Mouse (Mus musculus) liver, embryonic 11.5 days (tissue): ENCODE results near the gene Helz2. TPM values are rescaled to one million over a fixed set of nuclear protein-coding genes. Genes with fewer than 3 reads are reported as not detected.

ENCODE experiments used
- ATAC-seq: fragments of 200-750 bp; cut with Nextera tagmentation; replicated peaks from 2 replicates; pipeline ENCODE4 v1.8.0; 2017; ENCODE audit warnings: moderate number of reproducible peaks, mild to moderate bottlenecking, moderate TSS enrichment, moderate library complexity; ENCODE audit not compliant: low FRiP score
- DNase-seq: peaks from one replicate; pipeline ENCODE4 v3.0.0-alpha.2; 2017; ENCODE audit warnings: low spot score
- H3K27ac ChIP-seq: fragments of 300-500 bp; sonication (generic); 2 replicates; pipeline ENCODE4 v1.5.1; 2014; ENCODE audit warnings: mild to moderate bottlenecking, low read depth, low read length, control low read depth
- H3K27me3 ChIP-seq: fragments of 300-500 bp; sonication (generic); replicated peaks from 2 replicates; pipeline ENCODE4 v1.6.1; 2014; ENCODE audit warnings: low read length, mixed read lengths; ENCODE audit not compliant: control insufficient read depth, insufficient read depth
- H3K36me3 ChIP-seq: fragments of 300-500 bp; sonication (generic); 2 replicates; pipeline ENCODE4 v1.6.1; 2014; ENCODE audit warnings: mild to moderate bottlenecking, low read length, moderate library complexity, mixed read lengths; ENCODE audit not compliant: control insufficient read depth, insufficient read depth
- H3K4me1 ChIP-seq: fragments of 300-500 bp; sonication (generic); replicated peaks from 2 replicates; pipeline ENCODE4 v1.6.1; 2014; ENCODE audit warnings: low read length, mixed read lengths; ENCODE audit not compliant: control insufficient read depth, insufficient read depth
- H3K4me2 ChIP-seq: fragments of 300-500 bp; sonication (generic); 2 replicates; pipeline ENCODE4 v1.6.1; 2014; ENCODE audit warnings: mild to moderate bottlenecking, control low read depth, moderate library complexity
- H3K4me3 ChIP-seq: fragments of 300-500 bp; sonication (generic); 2 replicates; pipeline ENCODE4 v1.5.1; 2014; ENCODE audit warnings: low read depth, low read length, control low read depth
- H3K9ac ChIP-seq: fragments of 300-500 bp; sonication (generic); 2 replicates; pipeline ENCODE4 v1.6.1; 2014; ENCODE audit warnings: low read depth, low read length, control low read depth
- H3K9me3 ChIP-seq: fragments of 300-500 bp; sonication (generic); 2 replicates; pipeline ENCODE4 v1.6.1; 2016; ENCODE audit warnings: low read length, inconsistent platforms, mixed read lengths; ENCODE audit not compliant: control insufficient read depth
- WGBS: fragments of 180-500 bp; shearing (Covaris S2); extraction: QIAGEN DNeasy Blood & Tissue Kit; methylation state at CpG from one replicate; pipeline ENCODE4 v1.1.7; 2014; 5-methylcytosine and 5-hydroxymethylcytosine counted together
- polyA plus RNA-seq: library from polyadenylated mRNA; unstranded; fragments of >200 nt; fragmentation: Nextera tagmentation; extraction: Ambion mirVana; gene quantifications from 2 replicates; pipeline ENCODE4 v1.2.1, GENCODE M21; 2014

The Helz2 gene
- polyA plus RNA-seq, 1 experiment from 2014 or later, result 2.6 TPM

GRCm38 (mm10) chr2:181243706-181244394, 2.0 kb upstream of the Helz2 start:
- DNase-seq (no peak), ATAC-seq (peak; percentile 46; the same call in 1 of the 2 replicates)
- Histone ChIP-seq H3K4me1 (peaks cover 9% of the 10 kb centered on the region), H3K4me3 (0 out of 2 replicates have a peak overlapping the region, but pooled peaks have one; percentile 17), H3K4me2 (peak overlapping the region; percentile 43), H3K27me3 (no peaks in the 10 kb centered on the region), H3K9me3 (no peaks in the 10 kb centered on the region), H3K36me3 (no peaks in the 10 kb centered on the region), H3K27ac (0 out of 2 replicates have a peak overlapping the region, but pooled peaks have one; percentile 25), H3K9ac (no peak overlapping the region; the same call in 1 of the 2 replicates)
- 21% methylated on average over 11 of the region's 11 CpGs for WGBS

GRCm38 (mm10) chr2:181242314-181242665, 463 bp upstream of the Helz2 start:
- Histone ChIP-seq H3K4me2 (peak overlapping the region; percentile 81), H3K4me1 (peaks cover 9% of the 10 kb centered on the region), H3K36me3 (no peaks in the 10 kb centered on the region), H3K9ac (peak overlapping the region; percentile 80; the same call in 1 of the 2 replicates), H3K9me3 (no peaks in the 10 kb centered on the region), H3K4me3 (peak overlapping the region; percentile 69), H3K27me3 (no peaks in the 10 kb centered on the region), H3K27ac (no peak overlapping the region)
- 62% methylated on average over 3 of the region's 3 CpGs for WGBS
- DNase-seq (no peak), ATAC-seq (peak; percentile 15; the same call in 1 of the 2 replicates)

- WGBS, result 85% methylated on average over 13 of the region's 13 CpGs
- Histone ChIP-seq H3K4me2 (peak overlapping the region; percentile 81), H3K9me3 (no peaks in the 10 kb centered on the region), H3K27me3 (no peaks in the 10 kb centered on the region), H3K36me3 (no peaks in the 10 kb centered on the region), H3K4me3 (peak overlapping the region; percentile 69), H3K27ac (no peak overlapping the region), H3K9ac (no peak overlapping the region; the same call in 1 of the 2 replicates), H3K4me1 (peaks cover 9% of the 10 kb centered on the region)
- DNase-seq (no peak), ATAC-seq (no peak)
Measured at GRCm38 (mm10) chr2:181240806-181241440, 904 bp downstream of the Helz2 start.

- DNase-seq (no peak), ATAC-seq (no peak)
- Histone ChIP-seq H3K4me3 (no peak overlapping the region), H3K4me1 (peaks cover 9% of the 10 kb centered on the region), H3K36me3 (no peaks in the 10 kb centered on the region), H3K27me3 (no peaks in the 10 kb centered on the region), H3K27ac (no peak overlapping the region), H3K4me2 (no peak overlapping the region), H3K9ac (no peak overlapping the region), H3K9me3 (no peaks in the 10 kb centered on the region)
- 90% methylated on average over 9 of the region's 9 CpGs for WGBS
Measured at GRCm38 (mm10) chr2:181239261-181239660, 2.6 kb downstream of the Helz2 start.

GRCm38 (mm10) chr2:181238861-181239260, 3.0 kb downstream of the Helz2 start:
- no peak overlapping the region for H3K27ac ChIP-seq
- no peaks in the 10 kb centered on the region for H3K36me3 ChIP-seq
- DNase-seq (no peak), ATAC-seq (no peak)
- peaks cover 8% of the 10 kb centered on the region for H3K4me1 ChIP-seq
- no peaks in the 10 kb centered on the region for H3K27me3 ChIP-seq
- 67% methylated on average over 2 of the region's 2 CpGs for WGBS
- H3K9ac ChIP-seq, result no peak overlapping the region
- H3K4me3 ChIP-seq, result no peak overlapping the region
- no peak overlapping the region for H3K4me2 ChIP-seq
- H3K9me3 ChIP-seq, result no peaks in the 10 kb centered on the region

- no peak overlapping the region for H3K4me3 ChIP-seq
- 82% methylated on average over 10 of the region's 10 CpGs for WGBS
- H3K9ac ChIP-seq, result no peak overlapping the region
- DNase-seq (no peak), ATAC-seq (no peak)
- H3K4me2 ChIP-seq, result no peak overlapping the region
- no peaks in the 10 kb centered on the region for H3K27me3 ChIP-seq
- peaks cover 6% of the 10 kb centered on the region for H3K4me1 ChIP-seq
- no peak overlapping the region for H3K27ac ChIP-seq
- H3K36me3 ChIP-seq, result no peaks in the 10 kb centered on the region
- H3K9me3 ChIP-seq, result no peaks in the 10 kb centered on the region
Measured at GRCm38 (mm10) chr2:181238091-181238610, 3.7 kb downstream of the Helz2 start.

GRCm38 (mm10) chr2:181237251-181238014, 4.4 kb downstream of the Helz2 start:
- ATAC-seq, result no peak
- Histone ChIP-seq H3K9me3 (no peaks in the 10 kb centered on the region), H3K27me3 (no peaks in the 10 kb centered on the region), H3K4me2 (no peak overlapping the region), H3K36me3 (no peaks in the 10 kb centered on the region; the same call in 1 of the 2 replicates), H3K4me3 (no peak overlapping the region), H3K27ac (no peak overlapping the region), H3K9ac (no peak overlapping the region), H3K4me1 (peaks cover 5% of the 10 kb centered on the region)
- no peak for DNase-seq
- 86% methylated on average over 17 of the region's 17 CpGs for WGBS

GRCm38 (mm10) chr2:181235681-181236566, 5.9 kb downstream of the Helz2 start:
- DNase-seq (no peak), ATAC-seq (no peak)
- no peak overlapping the region for H3K4me3 ChIP-seq
- H3K27ac ChIP-seq, result no peak overlapping the region
- H3K9ac ChIP-seq, result no peak overlapping the region
- H3K9me3 ChIP-seq, result no peaks in the 10 kb centered on the region
- H3K4me2 ChIP-seq, result no peak overlapping the region
- no peaks in the 10 kb centered on the region; the same call in 1 of the 2 replicates for H3K4me1 ChIP-seq
- 83% methylated on average over 23 of the region's 23 CpGs for WGBS
- no peaks in the 10 kb centered on the region for H3K27me3 ChIP-seq
- H3K36me3 ChIP-seq, result no peaks in the 10 kb centered on the region; the same call in 1 of the 2 replicates
